Mouse (Mus musculus) urinary bladder, adult 2 months (tissue): ENCODE measurements around the gene Creb3l1. TPM values are rescaled to one million over a fixed set of nuclear protein-coding genes. Genes with fewer than 3 reads are reported as not detected.

Experiments used
- DNase-seq: peaks from one replicate; pipeline ENCODE4 v3.0.0; 2022; ENCODE audit warnings: low spot score
- polyA plus RNA-seq: library from polyadenylated mRNA; depleted of rRNA; stranded (reverse); fragments of >200 nt; gene quantifications from 2 replicates; pipeline ENCODE4 v1.2.3, GENCODE M21; 2012

The Creb3l1 gene
- polyA plus RNA-seq, 1 experiment: 4.9 TPM

GRCm38 (mm10) chr2:92030554-92030953 is 6.3 kb upstream of the Creb3l1 start:
- no peak for DNase-seq

DNA sequence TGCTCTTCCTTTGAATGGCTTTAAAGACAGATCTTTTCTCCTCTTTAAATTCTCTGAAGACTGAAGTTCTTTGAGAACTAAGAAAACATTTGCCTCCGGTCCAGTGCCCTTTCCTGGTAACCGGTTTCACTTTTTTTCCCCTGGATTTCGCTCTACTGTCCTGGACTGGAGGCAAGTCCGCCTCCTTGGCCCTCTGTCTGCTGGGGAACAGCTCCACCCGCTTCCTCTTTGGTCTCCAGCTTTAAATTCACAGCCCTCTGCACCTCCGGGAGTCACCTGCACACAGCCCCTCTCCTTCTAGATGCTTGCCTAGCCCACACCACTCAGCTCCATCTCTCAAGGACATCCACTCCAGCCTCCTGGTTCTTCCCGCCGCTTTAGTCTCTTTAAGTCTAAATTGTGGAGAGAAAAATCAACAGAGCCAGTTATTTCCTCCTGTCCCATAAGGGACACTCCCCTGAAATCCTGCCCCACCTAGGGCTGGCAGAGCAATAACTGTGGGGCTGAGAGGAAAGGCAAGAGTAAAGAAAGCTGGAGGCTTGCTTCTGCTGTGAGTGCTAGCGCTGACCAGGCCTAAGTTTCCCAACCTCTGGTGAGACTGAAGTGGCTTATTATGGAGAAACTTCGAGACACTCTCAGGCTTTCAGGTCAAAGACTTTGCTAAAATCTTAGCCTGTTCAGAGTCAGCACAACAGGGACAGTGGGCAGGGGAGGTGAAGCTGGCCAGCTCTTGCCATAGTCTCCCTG is 5.3 kb upstream of the Creb3l1 start:
- DNase-seq: no peak

GRCm38 (mm10) chr2:92027811-92028590 is 3.7 kb upstream of the Creb3l1 start:
- DNase-seq: no peak

GRCm38 (mm10) chr2:92025966-92026365 is 1.7 kb upstream of the Creb3l1 start:
- no peak for DNase-seq

DNA sequence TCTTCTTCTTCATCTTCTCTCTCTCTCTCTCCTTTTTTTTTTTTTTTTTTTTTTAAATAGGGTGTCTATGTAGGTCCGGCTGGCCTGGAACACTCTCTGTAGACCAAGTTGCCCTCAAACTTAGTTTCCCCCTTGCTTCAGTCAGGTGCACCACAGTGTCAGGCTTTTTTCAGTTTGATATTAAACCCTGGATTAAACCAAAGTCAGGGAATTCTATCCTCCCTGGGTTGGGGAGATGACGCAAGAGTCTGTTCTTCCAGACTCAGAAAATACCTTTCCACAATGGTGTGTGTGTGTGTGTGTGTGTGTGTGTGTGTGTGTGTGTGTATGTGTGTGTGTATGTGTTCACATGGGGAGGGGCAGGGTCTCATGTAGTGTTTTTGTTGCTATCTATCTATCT is 900 bp upstream of the Creb3l1 start:
- no peak for DNase-seq

GRCm38 (mm10) chr2:92023362-92024273 is 684 bp downstream of the Creb3l1 start:
- DNase-seq: no peak

DNA sequence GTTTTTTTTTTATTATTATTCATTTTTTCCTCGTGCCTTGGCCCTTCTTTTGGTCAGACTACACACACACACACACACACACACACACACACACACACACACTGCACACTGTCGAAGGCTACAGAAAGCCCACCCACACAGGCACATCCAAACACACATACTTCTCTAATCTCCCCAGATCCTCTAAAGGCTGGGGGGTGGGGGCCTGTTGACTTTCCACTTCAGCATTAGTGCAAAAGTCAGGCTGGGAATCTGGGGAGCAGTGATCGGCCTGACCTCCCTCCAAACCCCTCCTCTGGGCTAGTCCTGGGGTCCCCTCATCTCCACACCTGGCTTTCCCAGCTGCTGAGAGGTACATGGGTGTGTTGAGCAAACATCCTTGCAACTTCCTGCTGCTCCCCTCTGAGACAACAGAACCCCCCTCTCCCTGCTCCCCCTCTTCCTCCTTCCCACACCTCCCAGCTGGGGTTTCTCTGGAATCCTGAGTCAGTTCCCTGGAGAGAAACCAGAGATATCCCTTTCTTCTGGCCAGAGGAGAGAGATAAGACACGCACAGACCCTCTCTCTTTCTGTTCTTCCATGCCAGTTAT is 3.5 kb downstream of the Creb3l1 start:
- no peak for DNase-seq

DNA sequence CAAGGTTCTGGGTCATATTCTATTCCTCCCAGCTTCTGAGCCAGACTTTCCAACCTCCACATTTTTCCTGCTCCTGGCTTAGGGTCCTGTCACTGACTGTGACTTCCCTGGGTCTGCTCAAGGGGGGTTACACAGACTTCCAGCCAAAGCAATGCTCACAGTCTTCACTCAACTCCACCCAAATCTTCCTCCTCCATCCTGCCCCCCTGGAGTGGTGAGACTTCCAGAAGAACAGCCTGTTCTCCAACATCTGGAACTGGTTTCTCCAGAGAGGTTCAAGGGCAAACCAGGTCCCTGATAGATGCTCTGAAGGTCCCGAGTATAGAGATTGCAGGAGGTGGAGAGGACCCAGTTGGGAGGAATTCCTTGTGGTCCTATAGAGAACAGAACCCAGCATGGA is 6.9 kb downstream of the Creb3l1 start:
- DNase-seq: no peak

DNA sequence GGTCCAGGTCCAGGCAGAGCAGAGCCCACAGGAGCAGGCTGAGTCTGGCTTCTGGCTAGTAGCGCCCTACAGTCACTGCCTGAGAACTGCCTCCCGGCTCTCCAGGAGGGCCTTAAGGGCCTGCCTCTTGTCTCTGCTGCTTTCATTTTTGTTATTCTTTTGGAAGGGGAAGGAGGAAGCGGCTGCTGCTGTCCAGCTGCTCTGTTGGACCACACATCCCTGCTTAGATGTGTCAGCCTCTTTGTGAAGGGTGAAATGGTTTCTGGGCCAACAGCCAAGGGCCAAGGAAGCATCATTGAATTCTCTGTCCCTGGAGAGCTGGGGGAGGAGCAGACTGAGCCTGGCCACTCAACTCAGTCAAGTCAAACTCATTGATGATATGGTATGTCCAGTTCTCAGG is 7.3 kb downstream of the Creb3l1 start:
- DNase-seq: no peak

DNA sequence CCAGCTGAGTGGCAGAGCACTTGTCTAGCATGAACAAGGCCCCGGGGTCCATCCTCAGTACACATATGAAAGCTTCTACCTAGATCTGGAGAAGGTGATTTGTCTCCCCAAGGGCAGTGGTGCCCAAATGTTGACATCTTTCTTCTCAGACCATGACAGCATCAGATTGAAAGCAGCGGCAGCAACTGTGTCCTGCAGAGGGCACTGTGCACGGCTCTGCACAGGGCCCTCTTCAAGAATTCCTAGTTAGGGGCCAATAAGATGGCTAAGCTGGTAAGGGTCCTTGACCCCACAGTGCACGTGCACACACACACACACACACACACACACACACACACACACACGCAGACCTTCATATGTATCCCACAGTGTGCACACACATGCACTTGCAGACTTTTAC is 9.4 kb downstream of the Creb3l1 start:
- DNase-seq: no peak

- DNase-seq: no peak
Measured at GRCm38 (mm10) chr2:92014248-92014647, 10.1 kb downstream of the Creb3l1 start.

DNA sequence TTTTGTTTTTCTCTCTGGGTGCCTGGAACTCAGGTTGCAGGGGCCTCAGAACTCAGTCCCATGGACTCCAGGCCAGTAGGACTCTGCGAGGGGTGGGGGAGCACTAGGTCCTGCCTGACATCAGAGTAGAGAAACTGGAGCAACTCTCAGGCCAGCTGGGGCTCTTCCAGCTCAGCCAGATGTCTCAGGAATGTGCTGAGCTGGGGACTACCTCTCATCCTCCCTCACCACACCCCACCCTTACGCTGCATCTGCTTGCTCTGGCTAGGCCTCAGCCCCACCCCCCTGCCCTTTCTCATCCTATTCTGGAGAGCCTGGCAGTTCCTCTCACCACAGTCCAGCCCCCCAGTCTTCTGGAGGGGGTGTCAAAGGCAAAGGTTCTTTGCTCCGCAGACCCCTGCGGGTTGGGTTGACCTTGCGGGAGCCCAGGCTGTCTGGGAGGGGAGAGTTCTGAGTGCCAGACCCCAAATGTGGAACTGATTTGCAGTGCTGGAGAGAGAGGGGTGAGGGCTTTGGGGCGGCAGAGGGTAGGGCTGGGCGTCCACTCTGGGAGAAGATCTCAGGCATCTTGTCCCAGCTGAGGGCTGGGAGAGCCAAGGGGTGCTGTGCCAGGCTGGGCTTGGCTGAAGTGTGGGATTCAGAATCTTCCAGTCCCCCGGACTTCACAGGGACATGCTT is 11.4 kb downstream of the Creb3l1 start:
- no peak for DNase-seq

GRCm38 (mm10) chr2:92011424-92012353 is 12.6 kb downstream of the Creb3l1 start:
- DNase-seq: no peak

DNA sequence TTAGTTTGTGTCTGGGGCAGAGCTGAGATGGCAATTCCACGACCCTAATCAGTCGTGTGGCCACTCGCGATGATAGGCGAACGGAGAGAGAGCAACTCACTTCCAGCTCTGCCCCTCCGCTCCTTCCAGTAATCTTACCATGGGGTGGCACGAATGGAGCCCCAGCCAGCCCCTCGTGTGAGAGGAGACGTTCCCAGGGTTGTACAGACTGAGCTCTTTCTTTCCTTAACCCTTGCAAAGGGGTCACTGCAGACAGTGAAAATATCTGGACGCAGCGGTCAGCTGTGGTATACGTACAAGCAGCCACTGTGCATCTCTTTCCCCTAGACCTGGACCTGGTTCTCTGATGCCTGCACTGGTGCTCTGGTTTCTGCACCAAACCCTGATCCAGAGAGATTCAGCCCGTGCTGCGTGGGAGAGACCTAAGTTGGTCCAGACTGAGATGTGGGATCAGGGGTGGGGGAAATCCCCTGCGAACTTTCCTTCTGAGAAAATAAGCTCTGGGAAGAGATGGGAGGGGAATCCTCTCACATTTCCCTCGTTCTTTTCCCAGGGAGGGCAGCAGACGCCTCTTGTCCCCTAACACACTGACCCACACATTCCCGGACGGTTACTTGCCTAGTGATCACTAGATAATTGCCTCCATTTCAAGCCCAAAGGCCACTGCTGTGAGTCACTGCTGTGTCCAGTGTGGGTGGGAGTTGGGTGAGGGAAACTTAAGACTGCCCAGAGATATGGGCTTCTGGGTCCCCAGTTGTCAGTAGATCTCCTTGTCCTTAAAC is 15.5 kb downstream of the Creb3l1 start:
- DNase-seq: no peak

DNA sequence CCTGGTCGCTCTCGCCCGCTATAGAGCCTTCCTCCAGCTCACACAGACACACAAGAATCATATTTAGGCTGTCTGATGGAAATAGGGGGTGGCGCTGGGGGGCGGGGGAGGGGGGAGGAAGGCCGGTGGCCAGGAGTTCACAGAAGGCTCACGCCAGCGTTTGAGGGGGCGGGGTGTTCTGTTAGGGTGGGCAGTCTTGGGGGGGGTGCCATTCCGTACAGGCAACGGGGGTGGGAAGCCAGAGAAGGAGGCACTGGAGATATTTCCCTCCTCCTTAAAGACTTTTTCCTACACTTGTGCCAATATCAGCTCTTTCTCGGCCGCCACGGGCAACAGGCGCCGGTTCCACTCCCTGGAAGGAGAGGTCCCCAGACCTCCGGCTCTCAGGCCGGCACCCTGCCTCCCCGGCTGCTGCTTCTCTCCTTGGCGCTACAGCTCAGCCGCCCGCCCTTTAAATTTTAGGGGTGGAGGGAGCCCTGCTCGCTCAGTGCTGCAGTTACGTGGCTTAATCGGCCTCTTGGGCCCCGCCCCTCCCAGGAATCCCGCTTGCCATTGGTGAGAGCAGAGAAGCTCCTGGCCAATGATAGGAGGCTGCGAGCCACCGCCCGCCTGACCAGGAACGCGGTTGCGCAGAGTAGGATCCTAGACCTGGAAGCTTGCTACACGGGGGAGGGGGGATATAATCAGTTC is 16.2 kb downstream of the Creb3l1 start:
- peak; percentile 84 for DNase-seq

DNA sequence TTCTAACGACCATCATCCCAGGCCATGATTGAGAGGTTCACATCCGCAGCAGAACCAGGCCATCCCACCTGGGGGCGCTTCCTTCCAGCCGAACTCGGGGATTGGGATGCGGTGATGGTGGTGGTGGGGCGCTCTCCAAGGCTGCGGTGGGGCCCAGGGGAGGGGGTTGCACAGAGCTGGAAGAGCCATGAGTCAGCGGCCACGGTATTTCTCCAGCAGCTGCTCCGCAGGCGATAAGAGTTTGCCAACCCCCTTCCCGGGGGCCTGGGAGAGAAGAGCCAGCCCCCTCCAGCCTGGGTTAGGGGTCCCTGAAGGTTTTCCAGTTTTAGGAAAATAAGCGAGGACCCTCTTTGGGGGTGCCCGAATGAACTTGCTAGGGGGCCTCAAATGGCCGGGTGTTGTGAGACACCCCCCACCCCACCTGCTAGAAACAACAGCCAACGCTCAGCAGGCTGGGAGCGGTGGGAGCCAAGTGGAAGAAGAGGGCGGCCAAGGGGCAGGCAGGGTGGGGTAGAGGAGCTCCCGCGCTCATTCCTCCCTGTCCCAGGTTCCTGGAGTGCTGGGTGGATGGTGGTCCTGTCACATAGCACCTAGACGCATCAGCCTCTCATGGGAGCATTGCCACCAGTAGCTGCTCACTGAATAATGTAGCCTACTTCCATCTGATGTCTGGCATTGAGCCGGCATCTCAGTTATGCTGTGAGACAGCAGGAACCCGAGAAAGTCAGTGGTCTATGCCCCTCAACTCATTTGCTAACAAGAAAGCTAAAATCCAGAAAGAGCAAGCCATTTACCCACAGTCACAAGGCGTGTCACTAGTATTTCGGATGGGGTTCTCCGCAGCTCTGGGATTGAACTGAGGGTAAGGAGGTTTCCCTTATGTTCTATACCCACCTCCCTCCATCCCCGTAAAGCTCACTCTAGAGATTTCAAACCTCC is 17.1 kb downstream of the Creb3l1 start:
- no peak for DNase-seq

DNA sequence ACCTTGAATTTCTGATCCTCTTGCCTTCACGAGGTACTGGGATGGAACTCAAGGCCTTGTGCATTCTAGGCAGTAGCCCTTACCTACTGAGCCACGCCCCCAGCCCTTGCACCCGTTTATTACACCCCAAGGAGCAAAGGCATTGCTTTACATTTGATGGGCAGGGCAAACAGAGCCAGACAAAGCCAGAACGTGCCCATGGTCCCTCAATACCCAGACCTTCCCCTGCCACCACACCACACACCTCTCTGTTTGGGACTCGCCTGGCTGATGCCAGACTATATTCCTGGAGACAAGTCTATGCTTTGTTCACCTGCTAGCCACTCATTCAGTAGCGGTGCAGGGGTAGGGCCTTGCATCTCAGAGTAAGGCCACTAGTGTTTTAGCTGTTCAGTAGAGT is 17.8 kb downstream of the Creb3l1 start:
- DNase-seq: no peak

DNA sequence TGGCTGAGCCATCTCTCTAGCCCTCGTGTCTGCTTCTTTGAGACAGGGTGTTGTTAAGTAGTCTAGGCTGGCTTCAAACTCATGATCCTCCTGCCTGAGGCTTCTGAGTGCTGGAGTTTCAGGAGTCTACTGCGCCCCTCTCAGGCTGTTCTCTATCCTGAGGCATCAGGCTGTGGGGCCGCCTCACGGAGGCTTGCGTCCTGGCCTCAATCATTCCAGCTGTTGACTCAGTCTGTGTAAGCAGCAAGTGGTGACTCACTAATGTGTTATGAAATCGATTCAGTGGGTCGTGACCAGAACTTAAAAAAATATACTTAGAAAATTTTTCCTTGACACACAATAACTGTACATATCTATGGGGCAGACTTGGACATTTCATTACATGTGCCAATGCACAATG is 19.7 kb downstream of the Creb3l1 start:
- DNase-seq: no peak
